Mouse (Mus musculus) heart, embryonic 12.5 days (tissue): ENCODE measurements at regions not wholly inside any gene's neighbourhood (a gene's known extent, or its start where the extent isn't known, plus 50 kb on each side); places are given as distances from the start of the nearest gene placed in this dataset.

Source experiments
- ATAC-seq: fragments of 200-750 bp; cut with Nextera tagmentation; 2 replicates; pipeline ENCODE4 v1.8.0; 2017; ENCODE audit warnings: moderate TSS enrichment, moderate library complexity; ENCODE audit not compliant: insufficient number of reproducible peaks, low FRiP score
- H3K27ac ChIP-seq: fragments of 300-500 bp; sonication (generic); 2 replicates; pipeline ENCODE4 v1.5.1; 2016; ENCODE audit warnings: mild to moderate bottlenecking, moderate library complexity; ENCODE audit not compliant: poor library complexity, severe bottlenecking
- H3K27me3 ChIP-seq: fragments of 300-500 bp; sonication (generic); replicated peaks from 2 replicates; pipeline ENCODE4 v1.6.1; 2016; ENCODE audit warnings: mild to moderate bottlenecking, moderate library complexity
- H3K36me3 ChIP-seq: fragments of 300-500 bp; sonication (generic); 2 replicates; pipeline ENCODE4 v1.6.1; 2016; ENCODE audit warnings: mild to moderate bottlenecking, moderate library complexity
- H3K4me1 ChIP-seq: fragments of 300-500 bp; sonication (generic); replicated peaks from 2 replicates; pipeline ENCODE4 v1.6.1; 2016; ENCODE audit warnings: mild to moderate bottlenecking
- H3K4me2 ChIP-seq: fragments of 300-500 bp; sonication (generic); 2 replicates; pipeline ENCODE4 v1.6.1; 2016; ENCODE audit warnings: mild to moderate bottlenecking, moderate library complexity
- H3K4me3 ChIP-seq: fragments of 300-500 bp; sonication (generic); 2 replicates; pipeline ENCODE4 v1.5.1; 2016; ENCODE audit warnings: mild to moderate bottlenecking
- H3K9ac ChIP-seq: fragments of 300-500 bp; sonication (generic); 2 replicates; pipeline ENCODE4 v1.6.1; 2016; ENCODE audit warnings: mild to moderate bottlenecking, moderate library complexity
- H3K9me3 ChIP-seq: fragments of 300-500 bp; sonication (generic); replicated peaks from 2 replicates; pipeline ENCODE4 v1.6.1; 2016; ENCODE audit warnings: mild to moderate bottlenecking, moderate library complexity
- WGBS: fragments of 180-500 bp; shearing (Covaris S2); methylation state at CpG from one replicate; pipeline ENCODE4 v1.1.7; 2016; 5-methylcytosine and 5-hydroxymethylcytosine counted together

GRCm38 (mm10) chr16:51169294-51169693, 578.3 kb upstream of the Ccdc54 start:
- WGBS, result 68% methylated on average over 7 of the region's 7 CpGs
- no peak for ATAC-seq

GRCm38 (mm10) chr16:51160768-51161167, 569.8 kb upstream of the Ccdc54 start:
- Histone ChIP-seq H3K4me1 (no peaks in the 10 kb centered on the region), H3K9me3 (0 out of 2 replicates have a peak, but pooled peaks cover 3% of the 10 kb centered on the region), H3K36me3 (no peaks in the 10 kb centered on the region), H3K4me2 (no peak overlapping the region), H3K27ac (no peak overlapping the region), H3K27me3 (no peaks in the 10 kb centered on the region), H3K4me3 (no peak overlapping the region), H3K9ac (no peak overlapping the region)
- ATAC-seq, result no peak
- 79% methylated on average over 5 of the region's 5 CpGs for WGBS

More at GRCm38 (mm10) chr16:51169294-51169693, 578.3 kb upstream of the Ccdc54 start:
- no peak overlapping the region for H3K4me2 ChIP-seq
- H3K9me3 ChIP-seq, result no peaks in the 10 kb centered on the region
- H3K9ac ChIP-seq, result no peak overlapping the region
- H3K27ac ChIP-seq, result no peak overlapping the region
- no peaks in the 10 kb centered on the region for H3K36me3 ChIP-seq
- no peaks in the 10 kb centered on the region for H3K27me3 ChIP-seq
- no peak overlapping the region for H3K4me3 ChIP-seq
- H3K4me1 ChIP-seq, result no peaks in the 10 kb centered on the region

DNA sequence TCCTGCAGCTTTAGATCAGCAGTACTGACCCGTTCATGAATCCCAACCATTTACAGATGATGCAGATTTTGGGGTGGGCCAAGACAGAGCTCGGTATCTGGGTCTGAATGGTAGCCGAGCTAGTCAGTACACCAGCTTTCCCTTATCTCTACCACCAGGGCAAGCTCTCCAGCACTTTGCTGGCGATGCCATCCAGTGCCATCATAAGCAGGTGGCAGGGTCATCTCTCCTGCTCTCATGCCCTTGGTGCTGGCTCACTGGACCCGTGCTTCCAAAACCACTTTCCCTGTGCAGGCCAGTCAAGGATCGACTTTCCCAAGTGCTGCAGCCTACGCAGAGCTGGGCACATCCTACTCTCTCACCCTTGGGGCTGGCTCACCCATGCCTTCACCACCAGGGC, 547.6 kb upstream of the Ccdc54 start:
- no peak overlapping the region for H3K9ac ChIP-seq
- no peaks in the 10 kb centered on the region for H3K36me3 ChIP-seq
- H3K4me3 ChIP-seq, result no peak overlapping the region
- no peaks in the 10 kb centered on the region for H3K4me1 ChIP-seq
- H3K9me3 ChIP-seq, result no peaks in the 10 kb centered on the region
- no peaks in the 10 kb centered on the region for H3K27me3 ChIP-seq
- no peak overlapping the region for H3K4me2 ChIP-seq
- ATAC-seq, result no peak
- 82% methylated on average over 7 of the region's 7 CpGs for WGBS
- H3K27ac ChIP-seq, result no peak overlapping the region

- H3K4me2 ChIP-seq, result no peak overlapping the region
- no peaks in the 10 kb centered on the region for H3K36me3 ChIP-seq
- ATAC-seq, result no peak
- no peaks in the 10 kb centered on the region for H3K9me3 ChIP-seq
- no peaks in the 10 kb centered on the region for H3K4me1 ChIP-seq
- H3K4me3 ChIP-seq, result no peak overlapping the region
- no peak overlapping the region for H3K27ac ChIP-seq
- H3K9ac ChIP-seq, result no peak overlapping the region
- H3K27me3 ChIP-seq, result no peaks in the 10 kb centered on the region
- 58% methylated on average over 1 of the region's 1 CpGs for WGBS
Measured at GRCm38 (mm10) chr16:51119835-51120234, 528.9 kb upstream of the Ccdc54 start.

- Histone ChIP-seq H3K4me3 (no peak overlapping the region), H3K4me1 (no peaks in the 10 kb centered on the region), H3K9me3 (no peaks in the 10 kb centered on the region), H3K27ac (no peak overlapping the region), H3K27me3 (no peaks in the 10 kb centered on the region), H3K4me2 (no peak overlapping the region), H3K36me3 (no peaks in the 10 kb centered on the region), H3K9ac (no peak overlapping the region)
- no peak for ATAC-seq
- 34% methylated on average over 3 of the region's 3 CpGs for WGBS
Measured at GRCm38 (mm10) chr16:51118365-51118764, 527.4 kb upstream of the Ccdc54 start.

DNA sequence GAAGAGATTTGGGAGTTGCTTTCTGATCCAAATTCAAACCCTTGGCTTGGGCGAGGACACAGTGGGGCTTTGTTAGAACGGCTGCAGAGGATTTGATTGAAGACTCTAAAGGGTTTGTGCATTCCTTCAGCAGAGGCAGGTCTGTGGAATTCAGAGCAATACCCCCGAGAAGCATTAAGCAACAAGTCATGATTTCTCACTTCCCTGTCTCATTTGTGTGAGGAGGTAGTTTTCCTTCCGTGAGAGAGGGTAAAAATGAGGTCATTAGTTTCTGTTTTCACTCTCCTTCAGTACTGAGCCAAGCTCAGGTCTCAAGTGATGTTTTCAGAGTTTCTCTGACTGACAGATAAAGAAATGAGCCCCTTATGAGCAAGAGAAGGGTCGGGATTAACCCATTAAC, 526.9 kb upstream of the Ccdc54 start:
- Histone ChIP-seq H3K4me1 (no peaks in the 10 kb centered on the region), H3K27me3 (no peaks in the 10 kb centered on the region), H3K27ac (no peak overlapping the region), H3K9ac (no peak overlapping the region), H3K4me3 (peak overlapping the region; percentile 13), H3K9me3 (no peaks in the 10 kb centered on the region), H3K36me3 (no peaks in the 10 kb centered on the region), H3K4me2 (peak overlapping the region; percentile 48)
- no peak for ATAC-seq
- WGBS, result 23% methylated on average over 5 of the region's 5 CpGs

GRCm38 (mm10) chr16:51109864-51110263, 518.9 kb upstream of the Ccdc54 start:
- Histone ChIP-seq H3K4me1 (no peaks in the 10 kb centered on the region), H3K4me2 (no peak overlapping the region), H3K4me3 (no peak overlapping the region), H3K9ac (no peak overlapping the region), H3K27me3 (no peaks in the 10 kb centered on the region), H3K36me3 (no peaks in the 10 kb centered on the region), H3K27ac (no peak overlapping the region), H3K9me3 (no peaks in the 10 kb centered on the region)
- ATAC-seq, result no peak

DNA sequence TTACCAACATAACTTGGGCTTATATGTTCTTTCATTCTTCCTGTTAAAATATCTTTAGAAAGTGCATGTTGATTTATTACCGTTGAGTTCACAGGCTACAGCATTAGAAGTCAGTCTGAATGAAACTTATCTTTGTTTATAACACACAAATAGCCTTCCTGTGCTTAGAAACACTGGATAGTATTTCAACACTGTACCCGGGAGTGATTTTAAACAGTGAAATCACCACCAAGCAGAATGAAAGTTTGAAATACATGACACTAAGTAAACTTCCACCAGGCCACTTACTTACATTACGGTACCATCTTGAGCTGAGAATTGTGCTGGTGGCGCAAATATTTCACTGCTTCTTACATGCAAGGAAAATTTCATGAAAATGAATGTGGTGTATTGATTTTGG, 516.5 kb upstream of the Ccdc54 start:
- no peaks in the 10 kb centered on the region for H3K27me3 ChIP-seq
- ATAC-seq, result no peak
- no peak overlapping the region for H3K27ac ChIP-seq
- H3K4me2 ChIP-seq, result no peak overlapping the region
- no peaks in the 10 kb centered on the region for H3K9me3 ChIP-seq
- 65% methylated on average over 4 of the region's 4 CpGs for WGBS
- no peak overlapping the region for H3K9ac ChIP-seq
- no peaks in the 10 kb centered on the region for H3K4me1 ChIP-seq
- no peak overlapping the region for H3K4me3 ChIP-seq
- no peaks in the 10 kb centered on the region for H3K36me3 ChIP-seq

- no peaks in the 10 kb centered on the region for H3K36me3 ChIP-seq
- WGBS, result 88% methylated on average over 7 of the region's 7 CpGs
- no peak for ATAC-seq
- H3K4me3 ChIP-seq, result no peak overlapping the region
- H3K4me1 ChIP-seq, result no peaks in the 10 kb centered on the region
- H3K9ac ChIP-seq, result no peak overlapping the region
- H3K27me3 ChIP-seq, result no peaks in the 10 kb centered on the region
- H3K27ac ChIP-seq, result no peak overlapping the region
- no peaks in the 10 kb centered on the region for H3K9me3 ChIP-seq
- no peak overlapping the region for H3K4me2 ChIP-seq
Measured at GRCm38 (mm10) chr16:51086556-51086955, 495.6 kb upstream of the Ccdc54 start.

DNA sequence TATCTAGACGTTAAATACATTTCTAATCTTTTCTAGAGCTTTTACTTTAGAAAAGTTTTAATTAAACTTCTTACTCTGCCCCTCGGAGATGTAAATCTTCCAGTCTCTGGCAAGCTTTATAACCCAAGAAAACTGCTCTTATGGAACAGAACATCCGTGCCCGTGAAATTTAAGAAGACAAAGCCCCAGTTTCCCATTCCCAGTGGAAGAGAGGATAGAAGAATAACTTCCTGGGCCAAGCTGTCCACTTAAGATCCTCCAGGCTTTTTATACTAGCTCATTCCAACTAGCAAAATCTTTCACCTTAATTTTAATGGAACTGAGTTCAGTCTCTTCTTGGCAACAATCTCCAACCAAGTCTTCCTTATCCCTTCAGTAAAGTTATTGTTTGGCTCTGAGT, 489.2 kb upstream of the Ccdc54 start:
- Histone ChIP-seq H3K4me3 (no peak overlapping the region), H3K27ac (no peak overlapping the region), H3K4me2 (no peak overlapping the region), H3K36me3 (no peaks in the 10 kb centered on the region), H3K4me1 (no peaks in the 10 kb centered on the region), H3K9ac (no peak overlapping the region), H3K27me3 (no peaks in the 10 kb centered on the region), H3K9me3 (no peaks in the 10 kb centered on the region)
- WGBS, result 75% methylated on average over 4 of the region's 4 CpGs
- ATAC-seq, result no peak

DNA sequence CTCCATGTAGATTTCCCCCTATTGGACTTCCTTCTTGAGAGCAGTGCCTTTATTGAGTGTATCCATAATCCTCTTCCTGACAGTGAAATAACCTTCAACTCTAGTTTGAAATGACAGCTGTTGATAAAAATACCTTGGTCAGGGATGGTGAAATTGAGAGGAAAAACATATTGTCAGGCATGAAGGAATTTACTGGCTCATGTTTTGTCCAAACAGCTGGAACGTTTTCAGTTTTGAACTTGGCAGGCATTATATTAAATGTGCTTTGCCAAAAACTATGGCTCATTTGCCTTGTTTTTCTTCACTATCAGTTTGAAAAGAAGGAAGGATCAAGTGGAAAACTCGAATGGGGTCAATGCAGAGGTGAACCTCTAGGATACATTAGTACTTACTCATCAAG, 457.7 kb upstream of the Ccdc54 start:
- no peak for ATAC-seq

DNA sequence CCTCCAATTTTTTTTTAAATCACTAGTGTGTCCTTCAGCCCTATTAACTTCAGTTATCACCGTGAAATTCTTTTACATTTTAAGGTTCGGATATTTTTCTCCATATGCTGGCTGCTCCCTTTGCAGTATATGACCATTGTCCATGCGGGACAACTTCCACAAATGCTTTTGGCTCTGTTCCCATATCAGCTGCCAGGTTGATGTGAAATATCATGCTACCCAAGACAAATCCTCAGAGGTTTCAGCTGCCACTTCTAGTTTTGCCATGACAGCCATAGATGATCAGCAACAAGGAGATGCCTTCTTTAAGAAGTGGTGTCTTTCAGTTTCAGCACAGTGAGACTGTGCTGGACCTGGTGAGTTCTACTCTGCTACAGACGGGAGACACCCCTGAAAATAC, 457.2 kb upstream of the Ccdc54 start:
- 81% methylated on average over 4 of the region's 4 CpGs for WGBS
- no peak for ATAC-seq
- H3K9ac ChIP-seq, result no peak overlapping the region
- no peaks in the 10 kb centered on the region for H3K36me3 ChIP-seq
- H3K4me3 ChIP-seq, result no peak overlapping the region
- no peaks in the 10 kb centered on the region for H3K27me3 ChIP-seq
- H3K4me1 ChIP-seq, result no peaks in the 10 kb centered on the region
- H3K4me2 ChIP-seq, result no peak overlapping the region
- no peaks in the 10 kb centered on the region for H3K9me3 ChIP-seq
- no peak overlapping the region for H3K27ac ChIP-seq

More for the DNA sequence above, 457.7 kb upstream of the Ccdc54 start:
- Histone ChIP-seq H3K27ac (no peak overlapping the region), H3K36me3 (no peaks in the 10 kb centered on the region), H3K4me2 (no peak overlapping the region), H3K4me3 (no peak overlapping the region), H3K9me3 (no peaks in the 10 kb centered on the region), H3K4me1 (no peaks in the 10 kb centered on the region), H3K27me3 (no peaks in the 10 kb centered on the region), H3K9ac (no peak overlapping the region)
- WGBS, result 50% methylated on average over 2 of the region's 2 CpGs
